Mouse (Mus musculus) embryo, embryonic 10.5 days (tissue): ENCODE results near the gene Habp2.

Experiments used
- DNase-seq: peaks from one replicate; pipeline ENCODE4 v3.0.0-alpha.2; 2015; ENCODE audit warnings: low spot score

The Habp2 gene

GRCm38 (mm10) chr19:56363721-56364460, 77.0 kb downstream of the Habp2 start:
- DNase-seq, result no peak

GRCm38 (mm10) chr19:56364563-56364962, 77.6 kb downstream of the Habp2 start:
- DNase-seq, result no peak

DNA sequence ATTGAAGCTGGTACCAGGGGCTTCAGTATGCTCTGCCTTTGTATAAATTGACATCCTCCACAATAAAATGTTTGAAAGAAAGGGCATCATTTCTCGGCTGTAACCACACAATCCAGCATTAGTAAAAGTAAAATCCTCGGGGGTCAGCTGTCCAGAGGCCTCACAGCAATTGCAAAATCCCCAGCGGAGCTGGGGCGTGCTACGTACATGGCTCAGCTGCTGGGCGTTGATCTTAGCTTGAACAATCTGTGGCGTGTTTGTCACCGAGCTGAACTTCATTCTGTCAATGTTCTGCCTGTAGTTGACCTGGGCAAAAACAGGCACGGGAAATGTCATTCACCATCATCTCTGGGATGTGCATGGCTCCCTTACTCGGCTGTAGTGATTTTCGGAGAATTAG, 79.2 kb downstream of the Habp2 start:
- no peak for DNase-seq

- DNase-seq, result no peak
These were observed 79.7 kb downstream of the Habp2 start for GRCm38 (mm10) chr19:56366625-56367024.

- no peak for DNase-seq
These were observed 80.8 kb downstream of the Habp2 start for GRCm38 (mm10) chr19:56367778-56368177.

GRCm38 (mm10) chr19:56368912-56369311, 82.0 kb downstream of the Habp2 start:
- DNase-seq, result no peak
